Mouse (Mus musculus): Measurements from ENCODE around the gene Selenbp2.
"Not testable (repeated sequence)": the region's sequence is repeated elsewhere in the genome, so short reads cannot be mapped to it uniquely, and the experiment has no call there.

Selenbp2 gene

GRCm38 (mm10) chr3:94691694-94692093, 1.7 kb upstream of the Selenbp2 start:
- not testable (repeated sequence) for DNase-seq (ENCODE audit: low read depth)

- not testable (repeated sequence) for DNase-seq (ENCODE audit: low read depth)
These were observed 518 bp downstream of the Selenbp2 start for GRCm38 (mm10) chr3:94693874-94694273.

GRCm38 (mm10) chr3:94695591-94695990, 2.2 kb downstream of the Selenbp2 start:
- DNase-seq (ENCODE audit: low read depth) = not testable (repeated sequence)

- DNase-seq (ENCODE audit: low read depth) = not testable (repeated sequence)
These were observed 2.9 kb downstream of the Selenbp2 start for GRCm38 (mm10) chr3:94696257-94696656.

GRCm38 (mm10) chr3:94702163-94702810, 8.9 kb downstream of the Selenbp2 start:
- DNase-seq (ENCODE audit: low read depth) = not testable (repeated sequence)

GRCm38 (mm10) chr3:94702856-94703255, 9.5 kb downstream of the Selenbp2 start:
- DNase-seq (ENCODE audit: low read depth) = no peak

GRCm38 (mm10) chr3:94703364-94703763, 10.0 kb downstream of the Selenbp2 start:
- DNase-seq (ENCODE audit: low read depth) = not testable (repeated sequence)

- not testable (repeated sequence) for DNase-seq (ENCODE audit: low read depth)
These were observed 17.2 kb downstream of the Selenbp2 start for GRCm38 (mm10) chr3:94710591-94710990.

GRCm38 (mm10) chr3:94713424-94713823, 20.1 kb downstream of the Selenbp2 start:
- not testable (repeated sequence) for DNase-seq (ENCODE audit: low read depth)

- not testable (repeated sequence) for DNase-seq (ENCODE audit: low read depth)
These were observed 24.9 kb downstream of the Selenbp2 start for GRCm38 (mm10) chr3:94718253-94718652.

GRCm38 (mm10) chr3:94723637-94724036, 30.3 kb downstream of the Selenbp2 start:
- DNase-seq (ENCODE audit: low read depth) = not testable (repeated sequence)

- no peak for DNase-seq (ENCODE audit: low read depth)
These were observed 52.3 kb downstream of the Selenbp2 start for GRCm38 (mm10) chr3:94745691-94746090.

Data from c-Kit-positive CD71-negative TER-119-negative erythroid progenitor cells, embryonic 14.5 days (primary cell).